Mouse (Mus musculus) frontal cortex, adult (tissue): ENCODE measurements around the gene Gm4131.

Source experiments
- ATAC-seq: cut with Nextera tagmentation; 2 replicates; pipeline ENCODE4 v1.9.2; 2017; ENCODE audit warnings: mild to moderate bottlenecking, moderate library complexity, mixed read lengths; ENCODE audit not compliant: low TSS enrichment

The Gm4131 gene

GRCm38 (mm10) chr14:62457420-62458181 lies 109.1 kb downstream of the Gm4131 start:
- peak; percentile 93 for ATAC-seq

- ATAC-seq, result no peak
Measured at GRCm38 (mm10) chr14:62456239-62456747, 110.4 kb downstream of the Gm4131 start, which contains the start of gene Gucy1b2. Gene Gucy1b2 (minus strand): TSS chr14:62456289.

DNA sequence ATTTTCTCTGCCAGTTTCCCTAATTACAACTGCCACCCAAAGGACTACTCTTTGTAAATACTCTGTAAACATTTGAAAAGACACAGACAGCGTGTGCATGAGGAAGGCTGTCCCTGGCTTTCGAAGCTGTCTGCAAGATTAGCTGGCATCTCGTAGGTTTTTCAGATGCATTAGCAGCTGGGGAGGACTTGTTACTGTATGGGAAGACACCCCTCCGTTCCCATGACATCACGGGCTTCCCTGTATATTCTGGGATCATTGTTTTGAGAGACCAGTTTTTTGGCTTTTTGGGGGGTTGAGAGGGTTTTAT lies 111.2 kb downstream of the Gm4131 start:
- ATAC-seq, result no peak

DNA sequence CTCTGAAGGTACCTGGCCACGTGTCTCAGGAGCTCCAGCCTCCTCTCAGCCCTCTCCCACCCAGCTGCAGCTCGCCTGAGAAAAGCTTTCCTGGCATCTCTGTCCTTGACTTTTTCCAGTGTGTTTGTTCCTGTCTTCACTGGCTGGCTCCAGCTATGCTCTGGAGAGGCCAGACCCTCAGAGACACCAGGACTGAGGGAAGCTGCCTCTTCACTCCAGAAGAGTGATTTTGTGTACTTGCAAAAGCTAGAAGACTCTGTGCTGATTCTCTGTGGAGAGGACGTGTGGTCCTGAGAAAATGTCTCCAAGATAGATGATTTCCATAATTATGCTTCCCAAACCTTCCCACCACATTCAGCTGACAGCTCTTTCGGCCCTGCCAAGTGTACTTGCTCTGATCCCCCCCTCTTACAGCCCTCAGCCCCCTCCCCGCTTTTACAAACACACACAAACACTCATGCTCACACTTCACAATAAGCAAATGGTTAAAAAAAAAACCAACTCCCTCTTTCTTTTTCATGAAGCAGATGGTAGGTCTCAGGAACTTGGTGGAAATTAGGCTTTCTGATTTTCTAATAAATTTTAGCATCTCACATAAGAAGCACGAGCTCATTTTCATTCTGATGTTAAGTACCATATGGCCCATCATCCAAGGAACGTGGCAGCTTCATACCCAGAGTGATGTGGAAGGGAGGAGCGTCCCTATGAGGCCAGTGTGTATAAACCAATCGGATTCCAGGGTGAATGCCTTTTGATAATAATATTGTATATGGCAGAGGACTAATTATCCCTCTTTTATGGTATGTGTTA lies 111.8 kb downstream of the Gm4131 start:
- no peak for ATAC-seq

- no peak for ATAC-seq
Measured at GRCm38 (mm10) chr14:62454136-62454535, 112.6 kb downstream of the Gm4131 start.

- no peak for ATAC-seq
Measured at GRCm38 (mm10) chr14:62453276-62453675, 113.4 kb downstream of the Gm4131 start.

GRCm38 (mm10) chr14:62450706-62451105 lies 116.0 kb downstream of the Gm4131 start:
- ATAC-seq, result no peak

- ATAC-seq, result no peak
Measured at GRCm38 (mm10) chr14:62447214-62447548, 119.5 kb downstream of the Gm4131 start.

- ATAC-seq, result no peak
Measured at GRCm38 (mm10) chr14:62446385-62447213, 120.1 kb downstream of the Gm4131 start.

DNA sequence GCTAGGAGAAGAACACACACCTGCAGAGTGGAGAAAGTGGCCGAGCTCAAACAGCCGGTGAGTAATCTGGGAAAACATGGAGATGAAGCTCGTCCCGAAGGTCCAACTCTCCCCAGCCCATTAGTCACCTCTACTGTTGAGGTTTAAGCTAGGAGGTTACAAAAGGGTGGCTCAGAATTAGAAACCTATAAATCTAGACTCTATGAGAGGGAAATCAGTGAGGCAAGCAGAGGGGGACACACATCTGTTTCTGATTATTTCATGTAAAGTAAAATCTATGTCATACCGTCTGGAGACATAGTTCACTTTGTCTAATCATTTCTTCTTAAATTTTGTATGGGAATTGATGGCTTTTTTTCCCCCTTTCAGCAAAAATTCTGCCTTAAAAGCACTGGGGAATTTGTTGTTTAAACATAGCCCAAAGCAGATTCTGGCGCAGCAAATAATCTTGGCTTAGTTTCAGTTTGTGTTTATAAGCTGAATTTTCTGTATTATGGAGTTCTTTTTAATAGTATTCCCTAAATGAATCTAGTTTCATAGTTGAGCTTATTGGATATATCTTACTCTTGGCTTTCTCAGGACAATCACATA lies 122.8 kb downstream of the Gm4131 start:
- ATAC-seq, result no peak

DNA sequence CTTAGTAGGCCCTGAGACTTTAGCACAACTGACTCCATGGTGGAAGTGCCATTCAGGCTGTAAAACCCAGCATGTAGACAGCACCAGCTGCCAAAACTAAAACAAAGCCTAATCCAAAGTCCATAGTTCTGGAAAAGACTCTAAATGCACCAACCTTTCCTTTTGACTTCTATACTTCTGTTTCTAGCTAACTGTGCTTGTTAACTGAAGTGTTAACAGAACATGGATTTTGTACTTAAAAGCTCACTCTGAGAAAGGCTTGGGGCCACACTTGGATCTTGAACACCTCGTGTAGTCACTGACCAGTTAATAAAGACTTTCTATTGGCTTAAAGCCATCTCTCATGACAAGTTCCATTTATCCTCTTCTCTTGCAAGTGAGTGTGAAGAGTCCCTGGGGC lies 123.8 kb downstream of the Gm4131 start:
- ATAC-seq, result no peak

- no peak for ATAC-seq
Measured at GRCm38 (mm10) chr14:62440036-62440435, 126.7 kb downstream of the Gm4131 start.

DNA sequence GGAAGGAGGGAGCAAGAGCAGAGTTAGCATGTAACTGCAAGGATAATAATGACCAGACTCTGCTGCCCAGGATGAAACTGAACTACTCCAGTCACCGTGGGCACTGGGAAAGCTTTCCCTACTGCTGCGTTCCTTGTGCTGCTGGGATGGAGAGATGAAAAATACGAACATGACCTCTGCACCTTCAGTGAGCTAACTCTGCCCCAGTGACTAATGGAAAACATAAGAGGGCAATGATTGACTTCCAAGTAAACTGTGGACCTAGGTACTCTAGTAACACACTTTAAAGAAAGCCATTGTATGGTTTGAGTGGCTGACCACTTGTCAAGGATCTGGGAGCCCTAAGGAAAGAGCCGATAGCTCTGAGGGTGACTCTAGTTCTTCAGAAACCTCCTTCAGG lies 128.5 kb downstream of the Gm4131 start:
- ATAC-seq, result no peak

DNA sequence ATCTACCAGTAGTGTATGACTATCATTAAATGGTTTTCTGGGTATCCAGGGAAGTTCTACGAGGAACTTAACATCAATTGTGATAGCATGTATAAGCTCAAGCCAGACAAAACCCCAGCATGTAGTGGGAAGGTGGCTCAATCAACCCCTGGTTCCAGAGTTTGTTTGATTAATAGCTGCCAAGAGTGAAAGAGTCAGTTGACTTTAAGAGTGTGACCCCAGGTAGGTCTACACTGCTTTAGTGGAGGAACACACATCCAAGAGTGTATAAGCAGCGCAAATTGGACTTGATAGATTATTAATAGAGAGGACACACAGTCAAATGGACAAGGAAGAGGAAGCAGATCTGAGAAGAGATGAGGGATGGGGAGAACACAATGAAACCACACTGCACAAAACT lies 128.9 kb downstream of the Gm4131 start:
- no peak for ATAC-seq

GRCm38 (mm10) chr14:62425277-62425691 lies 141.4 kb downstream of the Gm4131 start:
- ATAC-seq, result no peak

DNA sequence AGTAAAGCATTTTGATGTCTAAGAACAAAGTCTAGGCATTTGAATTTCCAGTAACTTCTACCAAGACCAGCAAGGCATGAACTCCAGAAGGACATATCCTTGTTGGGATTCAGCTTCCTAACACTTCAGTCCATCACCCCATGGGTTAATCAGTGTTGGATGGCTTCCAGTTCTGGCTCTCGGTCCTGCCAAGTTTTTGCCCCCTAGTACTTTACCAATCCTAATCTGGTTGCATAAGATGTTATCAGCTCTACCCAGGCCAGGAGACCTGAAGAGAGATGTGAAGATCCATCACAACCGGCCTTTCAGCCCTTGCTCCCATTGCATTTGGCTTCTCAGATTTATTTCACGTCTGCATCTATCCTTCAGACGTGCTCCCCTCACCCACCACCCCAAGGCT lies 144.5 kb downstream of the Gm4131 start:
- ATAC-seq, result no peak

DNA sequence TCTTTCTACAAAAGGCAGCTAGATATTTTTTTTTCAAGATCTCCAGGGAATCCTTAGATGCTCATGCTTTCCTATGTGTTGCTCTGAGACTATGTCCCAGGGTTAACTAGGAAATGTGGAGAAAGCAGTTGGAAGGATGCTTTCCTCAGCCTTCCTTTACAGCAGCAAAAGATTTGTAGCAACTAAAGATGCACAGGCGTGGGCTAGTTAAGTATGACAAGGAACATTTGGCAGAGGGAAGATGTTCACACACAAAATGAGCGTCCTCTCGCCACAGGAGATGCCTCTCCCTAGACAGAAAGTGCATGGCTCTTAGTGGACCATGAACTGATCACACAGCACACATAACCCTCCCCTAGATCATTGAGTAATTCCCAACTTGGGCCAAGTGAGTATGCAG lies 149.2 kb downstream of the Gm4131 start:
- peak; percentile 92 for ATAC-seq

DNA sequence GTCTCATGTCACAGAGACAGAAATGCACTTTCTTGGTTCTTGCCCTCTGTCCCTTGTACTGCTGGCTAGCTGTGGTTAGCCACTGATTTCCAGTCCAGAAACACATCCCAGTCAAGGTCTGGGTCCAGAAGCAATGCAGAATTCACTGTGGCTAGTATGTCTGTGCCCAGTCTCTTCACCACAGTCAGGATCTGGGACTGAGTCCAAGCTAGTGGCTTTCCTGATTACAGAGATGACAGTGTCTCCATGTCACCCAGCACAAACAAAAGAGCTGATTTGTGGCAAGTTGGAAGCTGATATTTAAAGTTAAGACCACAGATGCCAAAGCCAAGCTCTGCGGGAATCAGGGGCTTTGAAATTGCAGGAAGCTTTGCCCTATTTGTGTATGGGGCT lies 150.0 kb downstream of the Gm4131 start:
- ATAC-seq, result peak; percentile 38

GRCm38 (mm10) chr14:62416007-62416741 lies 150.5 kb downstream of the Gm4131 start:
- no peak for ATAC-seq
